Mouse (Mus musculus) midbrain, embryonic 13.5 days (tissue): ENCODE measurements around the gene Zfp366. TPM values are rescaled to one million over a fixed set of nuclear protein-coding genes. Genes with fewer than 3 reads are reported as not detected.

Source experiments
- ATAC-seq: fragments of 200-750 bp; cut with Nextera tagmentation; 2 replicates; pipeline ENCODE4 v1.8.0; 2017; ENCODE audit warnings: mild to moderate bottlenecking, moderate TSS enrichment, moderate library complexity
- H3K27ac ChIP-seq: fragments of 300-500 bp; sonication (generic); 2 replicates; pipeline ENCODE4 v1.5.1; 2015; ENCODE audit warnings: inconsistent platforms, mild to moderate bottlenecking, moderate library complexity
- H3K27me3 ChIP-seq: fragments of 300-500 bp; sonication (generic); 2 replicates; pipeline ENCODE4 v1.6.1; 2015; ENCODE audit warnings: mild to moderate bottlenecking, inconsistent platforms
- H3K36me3 ChIP-seq: fragments of 300-500 bp; sonication (generic); 2 replicates; pipeline ENCODE4 v1.6.1; 2015; ENCODE audit warnings: mild to moderate bottlenecking, inconsistent platforms
- H3K4me1 ChIP-seq: fragments of 300-500 bp; sonication (generic); replicated peaks from 2 replicates; pipeline ENCODE4 v1.6.1; 2015; ENCODE audit warnings: inconsistent platforms
- H3K4me2 ChIP-seq: fragments of 300-500 bp; sonication (generic); replicated peaks from 2 replicates; pipeline ENCODE4 v1.6.1; 2015; ENCODE audit warnings: moderate library complexity, mild to moderate bottlenecking, inconsistent platforms
- H3K4me3 ChIP-seq: fragments of 300-500 bp; sonication (generic); replicated peaks from 2 replicates; pipeline ENCODE4 v1.5.1; 2015; ENCODE audit warnings: mild to moderate bottlenecking, inconsistent platforms
- H3K9ac ChIP-seq: fragments of 300-500 bp; sonication (generic); replicated peaks from 2 replicates; pipeline ENCODE4 v1.6.1; 2015; ENCODE audit warnings: mild to moderate bottlenecking, inconsistent platforms
- H3K9me3 ChIP-seq: fragments of 300-500 bp; sonication (generic); 2 replicates; pipeline ENCODE4 v1.6.1; 2016; ENCODE audit warnings: mild to moderate bottlenecking, inconsistent platforms
- WGBS: fragments of 180-500 bp; shearing (Covaris S2); methylation state at CpG from one replicate; pipeline ENCODE4 v1.1.7; 2015; 5-methylcytosine and 5-hydroxymethylcytosine counted together
- polyA plus RNA-seq: library from polyadenylated mRNA; unstranded; fragments of >200 nt; fragmentation: Nextera tagmentation; extraction: Ambion mirVana; gene quantifications from 2 replicates; pipeline ENCODE4 v1.2.1, GENCODE M21; 2015

Gene Zfp366
- polyA plus RNA-seq, 1 experiment from 2014 or later = 0.54 TPM

- Histone ChIP-seq H3K9me3 (no peaks in the 10 kb centered on the region), H3K4me1 (no peaks in the 10 kb centered on the region), H3K4me2 (no peak overlapping the region), H3K27ac (no peak overlapping the region), H3K27me3 (no peaks in the 10 kb centered on the region), H3K4me3 (no peak overlapping the region), H3K36me3 (no peaks in the 10 kb centered on the region), H3K9ac (no peak overlapping the region)
- no peak for ATAC-seq
- 95% methylated on average over 3 of the region's 3 CpGs for WGBS
These were observed 87.4 kb downstream of the Zfp366 start for GRCm38 (mm10) chr13:99272046-99272445.

GRCm38 (mm10) chr13:99277521-99277920, 92.9 kb downstream of the Zfp366 start:
- Histone ChIP-seq H3K9ac (no peak overlapping the region), H3K4me3 (no peak overlapping the region), H3K4me1 (no peaks in the 10 kb centered on the region), H3K4me2 (no peak overlapping the region), H3K36me3 (no peaks in the 10 kb centered on the region), H3K9me3 (no peaks in the 10 kb centered on the region), H3K27me3 (no peaks in the 10 kb centered on the region), H3K27ac (no peak overlapping the region)
- WGBS = 98% methylated on average over 3 of the region's 3 CpGs
- ATAC-seq = no peak

GRCm38 (mm10) chr13:99278511-99278910, 93.9 kb downstream of the Zfp366 start:
- no peak overlapping the region for H3K4me2 ChIP-seq
- no peaks in the 10 kb centered on the region for H3K9me3 ChIP-seq
- H3K4me1 ChIP-seq = peaks cover 6% of the 10 kb centered on the region; the same call in 1 of the 2 replicates
- H3K36me3 ChIP-seq = no peaks in the 10 kb centered on the region
- WGBS = 88% methylated on average over 6 of the region's 6 CpGs
- no peak overlapping the region for H3K27ac ChIP-seq
- ATAC-seq = no peak
- no peak overlapping the region for H3K9ac ChIP-seq
- no peak overlapping the region for H3K4me3 ChIP-seq
- H3K27me3 ChIP-seq = no peaks in the 10 kb centered on the region

- 72% methylated on average over 10 of the region's 10 CpGs for WGBS
- H3K4me3 ChIP-seq = no peak overlapping the region
- H3K36me3 ChIP-seq = no peaks in the 10 kb centered on the region
- H3K27ac ChIP-seq = no peak overlapping the region
- H3K4me2 ChIP-seq = no peak overlapping the region
- no peaks in the 10 kb centered on the region for H3K9me3 ChIP-seq
- H3K4me1 ChIP-seq = peaks cover 14% of the 10 kb centered on the region
- no peaks in the 10 kb centered on the region for H3K27me3 ChIP-seq
- no peak overlapping the region for H3K9ac ChIP-seq
- ATAC-seq = no peak
These were observed 94.7 kb downstream of the Zfp366 start for GRCm38 (mm10) chr13:99279351-99279750.

GRCm38 (mm10) chr13:99282961-99283360, 98.3 kb downstream of the Zfp366 start:
- Histone ChIP-seq H3K27me3 (no peaks in the 10 kb centered on the region), H3K9me3 (no peaks in the 10 kb centered on the region), H3K36me3 (no peaks in the 10 kb centered on the region), H3K4me1 (peaks cover 33% of the 10 kb centered on the region), H3K4me3 (no peak overlapping the region), H3K4me2 (no peak overlapping the region), H3K9ac (no peak overlapping the region), H3K27ac (no peak overlapping the region)
- WGBS = 87% methylated on average over 6 of the region's 6 CpGs
- no peak for ATAC-seq

- H3K36me3 ChIP-seq = no peaks in the 10 kb centered on the region
- peak overlapping the region; percentile 81 for H3K27ac ChIP-seq
- H3K4me2 ChIP-seq = peak overlapping the region; percentile 30
- peak; percentile 41 for ATAC-seq
- WGBS = 65% methylated on average over 12 of the region's 12 CpGs
- H3K9me3 ChIP-seq = no peaks in the 10 kb centered on the region
- peaks cover 33% of the 10 kb centered on the region for H3K4me1 ChIP-seq
- no peak overlapping the region for H3K9ac ChIP-seq
- H3K27me3 ChIP-seq = no peaks in the 10 kb centered on the region
- H3K4me3 ChIP-seq = no peak overlapping the region
These were observed 99.3 kb downstream of the Zfp366 start for GRCm38 (mm10) chr13:99283916-99284315.

GRCm38 (mm10) chr13:99284400-99285160, 100.0 kb downstream of the Zfp366 start:
- peak; percentile 88 for ATAC-seq
- no peaks in the 10 kb centered on the region for H3K9me3 ChIP-seq
- H3K36me3 ChIP-seq = no peaks in the 10 kb centered on the region
- peak overlapping the region; percentile 30 for H3K4me2 ChIP-seq
- H3K27me3 ChIP-seq = no peaks in the 10 kb centered on the region
- H3K9ac ChIP-seq = 0 out of 2 replicates have a peak overlapping the region, but pooled peaks have one; percentile 39
- H3K4me1 ChIP-seq = peaks cover 33% of the 10 kb centered on the region
- 38% methylated on average over 21 of the region's 21 CpGs for WGBS
- H3K4me3 ChIP-seq = no peak overlapping the region
- peak overlapping the region; percentile 81 for H3K27ac ChIP-seq

- H3K36me3 ChIP-seq = no peaks in the 10 kb centered on the region
- peak overlapping the region; percentile 30; the same call in 1 of the 2 replicates for H3K4me2 ChIP-seq
- no peak overlapping the region for H3K4me3 ChIP-seq
- peak overlapping the region; percentile 81 for H3K27ac ChIP-seq
- H3K9me3 ChIP-seq = no peaks in the 10 kb centered on the region
- no peaks in the 10 kb centered on the region for H3K27me3 ChIP-seq
- WGBS = 49% methylated on average over 2 of the region's 2 CpGs
- peaks cover 33% of the 10 kb centered on the region for H3K4me1 ChIP-seq
- H3K9ac ChIP-seq = 0 out of 2 replicates have a peak overlapping the region, but pooled peaks have one; percentile 39
- ATAC-seq = 0 out of 2 replicates have a peak, but pooled peaks have one; percentile 2
These were observed 100.6 kb downstream of the Zfp366 start for GRCm38 (mm10) chr13:99285241-99285640.

GRCm38 (mm10) chr13:99287207-99287606, 102.6 kb downstream of the Zfp366 start:
- Histone ChIP-seq H3K27me3 (no peaks in the 10 kb centered on the region), H3K9me3 (no peaks in the 10 kb centered on the region), H3K4me3 (no peak overlapping the region), H3K4me2 (no peak overlapping the region), H3K4me1 (peaks cover 33% of the 10 kb centered on the region), H3K9ac (no peak overlapping the region), H3K36me3 (no peaks in the 10 kb centered on the region), H3K27ac (no peak overlapping the region)
- ATAC-seq = no peak
- 95% methylated on average over 4 of the region's 4 CpGs for WGBS

- Histone ChIP-seq H3K4me2 (no peak overlapping the region), H3K27ac (no peak overlapping the region), H3K36me3 (no peaks in the 10 kb centered on the region), H3K4me3 (no peak overlapping the region), H3K4me1 (peaks cover 33% of the 10 kb centered on the region), H3K9ac (no peak overlapping the region), H3K27me3 (no peaks in the 10 kb centered on the region), H3K9me3 (no peaks in the 10 kb centered on the region)
- ATAC-seq = no peak
- WGBS = 94% methylated on average over 9 of the region's 9 CpGs
These were observed 103.2 kb downstream of the Zfp366 start for GRCm38 (mm10) chr13:99287786-99288185.

GRCm38 (mm10) chr13:99290766-99291165, 106.1 kb downstream of the Zfp366 start:
- no peak overlapping the region for H3K27ac ChIP-seq
- H3K27me3 ChIP-seq = no peaks in the 10 kb centered on the region
- H3K9me3 ChIP-seq = no peaks in the 10 kb centered on the region
- no peak overlapping the region for H3K4me3 ChIP-seq
- H3K4me2 ChIP-seq = no peak overlapping the region
- no peak for ATAC-seq
- H3K9ac ChIP-seq = no peak overlapping the region
- peaks cover 5% of the 10 kb centered on the region for H3K4me1 ChIP-seq
- no peaks in the 10 kb centered on the region for H3K36me3 ChIP-seq
- WGBS = 94% methylated on average over 8 of the region's 8 CpGs

GRCm38 (mm10) chr13:99294176-99294575, 109.6 kb downstream of the Zfp366 start:
- H3K4me1 ChIP-seq = no peaks in the 10 kb centered on the region
- 95% methylated on average over 13 of the region's 13 CpGs for WGBS
- H3K9me3 ChIP-seq = no peaks in the 10 kb centered on the region
- H3K4me2 ChIP-seq = no peak overlapping the region
- no peak for ATAC-seq
- H3K36me3 ChIP-seq = no peaks in the 10 kb centered on the region
- H3K27me3 ChIP-seq = no peaks in the 10 kb centered on the region
- no peak overlapping the region for H3K9ac ChIP-seq
- H3K4me3 ChIP-seq = no peak overlapping the region
- H3K27ac ChIP-seq = no peak overlapping the region
